Mouse (Mus musculus): Measurements from ENCODE around the gene Gm10340.
"Not testable (repeated sequence)": the region's sequence is repeated elsewhere in the genome, so short reads cannot be mapped to it uniquely, and the experiment has no call there.

Gene Gm10340

DNA sequence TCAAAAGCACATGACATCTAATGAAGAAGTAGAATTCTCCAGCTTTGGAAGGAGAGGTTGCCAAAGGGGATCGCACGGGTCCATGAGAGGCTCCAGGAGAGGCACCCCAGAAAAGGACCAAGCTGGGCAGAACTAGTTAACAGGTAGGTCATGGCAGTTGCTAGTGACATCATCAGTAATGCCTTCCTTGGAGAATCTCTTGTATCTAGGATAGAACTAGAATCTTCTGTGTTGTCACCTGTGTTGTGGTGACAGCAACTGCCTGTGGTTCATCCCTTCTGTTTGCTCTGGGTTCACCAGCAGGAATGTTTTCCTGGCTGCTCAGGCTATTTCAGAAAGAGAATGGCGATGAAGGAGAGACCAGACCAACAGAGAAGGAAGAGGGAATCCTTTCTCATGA lies at the start of gene Gm10340:
Gene Gm10340, plus strand, starts transcription at position 301 of the 400 bp plus-strand sequence.
- DNase-seq = not testable (repeated sequence)

DNA sequence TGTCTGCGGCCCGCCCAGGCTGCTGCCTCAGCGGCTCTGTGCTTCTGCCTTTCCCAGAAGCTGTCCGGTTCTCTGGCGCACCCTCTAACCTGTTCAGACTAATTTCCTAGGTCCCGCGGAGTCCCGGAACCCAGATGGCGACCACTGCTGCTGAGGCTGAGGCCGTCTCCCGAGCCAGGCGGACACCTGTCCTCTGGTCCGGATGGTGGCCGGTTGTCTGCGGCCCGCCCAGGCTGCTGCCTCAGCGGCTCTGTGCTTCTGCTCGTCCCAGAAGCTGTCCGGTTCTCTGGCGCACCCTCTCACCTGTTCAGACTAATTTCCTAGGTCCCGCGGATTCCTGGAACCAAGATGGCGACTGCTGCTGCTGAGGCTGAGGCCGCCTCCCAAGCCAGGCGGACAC lies 17.7 kb upstream of the Gm10340 start:
- DNase-seq = not testable (repeated sequence)

DNA sequence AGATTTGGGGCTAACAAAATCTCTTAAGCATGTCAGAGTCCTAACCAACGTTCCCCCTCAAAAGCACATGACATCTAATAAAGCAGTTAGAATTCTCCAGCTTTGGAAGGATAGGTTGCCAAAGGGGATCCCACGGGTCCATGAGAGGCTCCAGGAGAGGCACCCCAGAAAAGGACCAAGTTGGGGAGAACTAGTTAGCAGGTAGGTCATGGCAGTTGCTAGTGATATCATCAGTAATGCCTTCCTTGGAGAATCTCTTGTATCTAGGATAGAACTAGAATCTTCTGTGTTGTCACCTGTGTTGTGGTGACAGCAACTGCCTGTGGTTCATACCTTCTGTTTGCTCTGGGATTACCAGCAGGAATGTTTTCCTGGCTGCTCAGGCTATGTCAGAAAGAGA lies 54.2 kb downstream of the Gm10340 start, which contains the start of gene Gm5795:
Gene Gm5795, plus strand, starts transcription at position 301 of the 400 bp plus-strand sequence.
- not testable (repeated sequence) for DNase-seq

Measured in liver (tissue).